Mouse (Mus musculus) kidney, adult 2 months (tissue): Measurements from ENCODE around the gene Rab33b. TPM values are rescaled to one million over a fixed set of nuclear protein-coding genes. Genes with fewer than 3 reads are reported as not detected.

Experiments used
- DNase-seq: peaks from one replicate; pipeline ENCODE4 v3.0.0; 2021
- H3K27ac ChIP-seq: fragments of 200-500 bp; 2 replicates; pipeline ENCODE4 v1.5.1; 2012; ENCODE audit warnings: low read depth, low read length, control low read depth, inconsistent platforms; ENCODE audit not compliant: insufficient read depth
- H3K27me3 ChIP-seq: fragments of 200-500 bp; replicated peaks from 2 replicates; pipeline ENCODE4 v1.6.1; 2012; ENCODE audit warnings: mild to moderate bottlenecking, moderate library complexity, low read length, inconsistent platforms; ENCODE audit not compliant: control insufficient read depth, insufficient read depth
- H3K36me3 ChIP-seq: fragments of 200-500 bp; 2 replicates; pipeline ENCODE4 v1.6.1; 2012; ENCODE audit warnings: mild to moderate bottlenecking, moderate library complexity, low read length, inconsistent platforms; ENCODE audit not compliant: control insufficient read depth, insufficient read depth
- H3K4me1 ChIP-seq: fragments of 200-500 bp; 2 replicates; pipeline ENCODE4 v1.6.1; 2011; ENCODE audit warnings: low read length; ENCODE audit not compliant: control insufficient read depth, insufficient read depth
- H3K4me3 ChIP-seq: fragments of 200-500 bp; 2 replicates; pipeline ENCODE4 v1.5.1; 2011; ENCODE audit warnings: mild to moderate bottlenecking, low read depth, low read length, control low read depth; ENCODE audit not compliant: insufficient read depth
- CTCF ChIP-seq: fragments of 200-500 bp; conservative IDR thresholded peaks from 2 replicates; pipeline ENCODE4 v1.5.1; 2011; ENCODE audit warnings: low read depth, mild to moderate bottlenecking, control low read depth, low read length, moderate library complexity, mixed read lengths; ENCODE audit not compliant: insufficient read depth, insufficient read length
- POLR2A ChIP-seq: fragments of 200-500 bp; IDR thresholded peaks from one replicate; pipeline ENCODE4 v1.6.1; 2011; ENCODE audit warnings: low read depth, low read length, control low read depth
- WGBS: fragments of 180-500 bp; shearing (Covaris S2); methylation state at CpG from one replicate; pipeline ENCODE4 v1.1.7; 2018; 5-methylcytosine and 5-hydroxymethylcytosine counted together
- polyA plus RNA-seq: library from polyadenylated mRNA; depleted of rRNA; stranded (reverse); fragments of >200 nt; gene quantifications from 2 replicates; pipeline ENCODE4 v1.2.3, GENCODE M21; 2012; rRNA removed

Gene Rab33b
- polyA plus RNA-seq, 1 experiment: 7.7 TPM

DNA sequence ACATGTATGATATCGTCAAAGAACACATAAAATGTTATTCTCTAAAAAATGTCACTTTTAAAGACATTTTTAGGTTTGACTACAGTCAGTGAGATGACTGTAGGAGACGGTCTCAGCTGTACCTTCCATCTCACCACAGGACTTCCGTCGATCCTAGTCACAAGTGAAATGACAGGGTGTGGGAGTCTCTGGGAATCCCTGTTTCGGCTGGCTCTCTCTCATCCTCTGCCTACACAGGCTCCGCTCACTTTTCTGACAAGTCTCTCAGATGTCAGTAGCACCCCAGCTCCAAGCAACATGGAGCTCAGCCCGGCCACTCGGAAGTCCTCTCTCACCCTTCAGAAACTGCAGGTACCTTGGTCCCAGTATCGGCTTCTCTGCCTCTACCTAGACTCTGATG, 56.9 kb downstream of the Rab33b start:
- no peaks in the 10 kb centered on the region for H3K27me3 ChIP-seq
- DNase-seq: no peak
- H3K4me1 ChIP-seq: no peaks in the 10 kb centered on the region
- no peak overlapping the region for H3K27ac ChIP-seq
- TF ChIP-seq CTCF: no peak
- no peak for TF ChIP-seq POLR2A
- no peaks in the 10 kb centered on the region; the same call in 1 of the 2 replicates for H3K36me3 ChIP-seq
- H3K4me3 ChIP-seq: no peak overlapping the region
- 96% methylated on average over 9 of the region's 9 CpGs for WGBS

DNA sequence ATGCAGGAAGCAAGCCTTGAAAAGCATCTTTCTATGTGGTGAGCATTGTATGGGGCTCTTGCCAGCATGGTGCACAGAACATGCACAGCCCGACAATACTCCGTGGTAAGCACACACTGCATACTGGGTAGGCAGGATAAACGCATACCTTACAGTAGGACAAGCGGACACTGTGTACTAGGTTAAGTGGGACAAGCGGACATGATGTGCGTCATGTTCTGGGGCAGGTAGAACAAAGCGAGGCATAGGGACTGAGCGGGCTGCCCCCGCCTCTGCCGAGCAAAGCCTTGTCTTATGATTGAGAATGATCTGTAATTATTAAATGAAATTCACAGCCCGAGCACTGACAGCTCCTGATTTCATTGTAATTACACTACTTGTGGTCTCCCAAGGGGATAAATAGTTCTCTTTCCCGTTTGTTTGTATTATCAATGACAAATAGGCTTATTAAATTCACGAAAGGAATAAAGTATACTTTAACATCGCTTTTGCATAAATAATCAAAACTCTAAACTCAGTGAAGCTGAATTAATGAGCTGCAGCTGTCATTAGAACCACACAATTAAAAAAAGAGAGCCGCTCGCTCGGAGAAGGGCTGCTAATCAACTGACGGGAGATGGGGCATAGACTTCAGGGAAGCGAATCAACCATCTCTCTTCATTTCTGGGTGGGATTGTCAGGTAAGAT, 60.9 kb downstream of the Rab33b start:
- Histone ChIP-seq H3K27ac (no peak overlapping the region), H3K36me3 (no peaks in the 10 kb centered on the region; the same call in 1 of the 2 replicates), H3K27me3 (no peaks in the 10 kb centered on the region), H3K4me1 (no peaks in the 10 kb centered on the region), H3K4me3 (no peak overlapping the region)
- no peak for TF ChIP-seq POLR2A
- TF ChIP-seq CTCF: no peak
- DNase-seq: no peak
- 91% methylated on average over 19 of the region's 19 CpGs for WGBS

Other genes starting within 250 kb of the Rab33b start
- gene Elf2, start 143.3 kb upstream of the Rab33b start, polyA plus RNA-seq: 23.5 and 28.1 TPM in 2 replicates
- 0.80 TPM in 1 of 2 replicates, not detected in the other for gene Mgarp, start 87.2 kb upstream of the Rab33b start, polyA plus RNA-seq
- gene Ndufc1, start 74.9 kb upstream of the Rab33b start, polyA plus RNA-seq: 368 and 461 TPM in 2 replicates
- 2.3 and 3.5 TPM in 2 replicates for gene Naa15, start 68.8 kb upstream of the Rab33b start, polyA plus RNA-seq
- 11.8 and 14.1 TPM in 2 replicates for gene Setd7, start 77.0 kb downstream of the Rab33b start, polyA plus RNA-seq
- 0.11 and 0.55 TPM in 2 replicates for gene Mgst2, start 176.4 kb downstream of the Rab33b start, polyA plus RNA-seq